Mouse (Mus musculus) lung, adult 2 months (tissue): Measurements from ENCODE around the gene Naa30.

Experiments
- CTCF ChIP-seq: fragments of 200-500 bp; IDR thresholded peaks from 2 replicates; pipeline ENCODE4 v1.5.1; 2011; ENCODE audit warnings: mild to moderate bottlenecking, low read length, control low read depth; ENCODE audit not compliant: insufficient read depth
- POLR2A ChIP-seq: fragments of 200-500 bp; IDR thresholded peaks from 2 replicates; pipeline ENCODE4 v1.6.1; 2011; ENCODE audit warnings: low read depth, mild to moderate bottlenecking, control low read depth, low read length, borderline replicate concordance; ENCODE audit errors: extremely low read depth

GRCm38 (mm10) chr14:49173290-49174135, 1.5 kb downstream of the Naa30 start:
- TF ChIP-seq POLR2A (no peak), CTCF (no peak)
